Mouse (Mus musculus): ENCODE results near the gene Esp31. TPM values are rescaled to one million over a fixed set of nuclear protein-coding genes. Genes with fewer than 3 reads are reported as not detected.

Esp31 gene
- not detected in 3 replicates for total RNA-seq (2017)

- ATAC-seq (replicated peaks; ENCODE audit: insufficient number of reproducible peaks, low FRiP score, low TSS enrichment, poor library complexity, severe bottlenecking), result no peak
These were observed at the start of gene Esp31 for GRCm38 (mm10) chr17:38639147-38639546. Gene Esp31, plus strand, starts transcription at chr17:38639447.

Other genes with a start within 250 kb of the Esp31 start
- not detected in 3 replicates for gene Esp36, start 219.3 kb upstream of the Esp31 start, total RNA-seq (2017)
- gene Esp34, start 85.3 kb upstream of the Esp31 start, total RNA-seq (2017), result not detected in 3 replicates

Data from monocyte, adult 5-6 weeks (primary cell).